Mouse (Mus musculus): ENCODE results near the gene Gm42878. TPM values are rescaled to one million over a fixed set of nuclear protein-coding genes. Genes with fewer than 3 reads are reported as not detected.

Gene Gm42878
- polyA plus RNA-seq, 1 experiment from 2014 or later = not detected

DNA sequence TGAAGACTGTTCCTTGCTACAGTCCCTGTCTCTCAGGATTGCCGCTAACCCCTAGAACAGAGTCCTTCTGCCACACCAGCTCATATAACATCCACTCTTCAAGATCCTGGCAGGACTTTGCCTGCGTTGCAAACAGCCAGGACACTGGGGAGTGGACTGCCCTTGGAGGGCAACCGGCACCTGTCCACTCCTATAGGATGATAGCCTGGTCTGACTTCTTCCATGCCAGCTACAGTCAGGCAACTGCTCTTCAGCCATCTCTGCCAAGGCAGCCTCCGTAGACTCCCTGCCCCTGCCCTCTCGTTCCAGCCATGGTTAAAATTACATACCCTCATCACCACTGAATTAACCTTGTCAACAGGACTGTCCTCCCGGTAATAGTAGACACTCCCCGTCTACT is 3.9 kb upstream of the Gm42878 start:
- Histone ChIP-seq H3K4me1 (peaks cover 13% of the 10 kb centered on the region), H3K27me3 (replicated peaks) (no peaks in the 10 kb centered on the region), H3K4me3 (no peak overlapping the region), H3K27ac (replicated peaks) (no peak overlapping the region), H3K36me3 (no peaks in the 10 kb centered on the region), H3K4me2 (no peak overlapping the region), H3K9ac (no peak overlapping the region), H3K9me3 (no peaks in the 10 kb centered on the region)
- 73% methylated on average over 7 of the region's 7 CpGs for WGBS
- no peak for ATAC-seq (ENCODE audit: extremely low read depth, insufficient number of reproducible peaks, low FRiP score, low TSS enrichment)

GRCm38 (mm10) chr5:121547084-121547483 is 1.8 kb upstream of the Gm42878 start:
- H3K27me3 ChIP-seq (replicated peaks) = no peaks in the 10 kb centered on the region
- no peak overlapping the region for H3K27ac ChIP-seq (replicated peaks)
- no peaks in the 10 kb centered on the region for H3K9me3 ChIP-seq
- H3K4me2 ChIP-seq = no peak overlapping the region
- H3K4me3 ChIP-seq = no peak overlapping the region
- H3K36me3 ChIP-seq = no peaks in the 10 kb centered on the region
- peaks cover 32% of the 10 kb centered on the region for H3K4me1 ChIP-seq
- no peak overlapping the region for H3K9ac ChIP-seq
- ATAC-seq (ENCODE audit: extremely low read depth, insufficient number of reproducible peaks, low FRiP score, low TSS enrichment) = no peak
- 89% methylated on average over 3 of the region's 3 CpGs for WGBS

GRCm38 (mm10) chr5:121546530-121546895 is 1.2 kb upstream of the Gm42878 start:
- H3K9ac ChIP-seq = peak overlapping the region; percentile 98
- H3K4me1 ChIP-seq = peaks cover 32% of the 10 kb centered on the region
- ATAC-seq (ENCODE audit: extremely low read depth, insufficient number of reproducible peaks, low FRiP score, low TSS enrichment) = no peak
- WGBS = 32% methylated on average over 6 of the region's 6 CpGs
- peak overlapping the region; percentile 97 for H3K4me2 ChIP-seq
- H3K9me3 ChIP-seq = no peaks in the 10 kb centered on the region
- H3K4me3 ChIP-seq = peak overlapping the region; percentile 100
- H3K27me3 ChIP-seq (replicated peaks) = no peaks in the 10 kb centered on the region
- peak overlapping the region; percentile 90 for H3K27ac ChIP-seq (replicated peaks)
- no peaks in the 10 kb centered on the region for H3K36me3 ChIP-seq

- peak; percentile 90 for ATAC-seq (ENCODE audit: extremely low read depth, insufficient number of reproducible peaks, low FRiP score, low TSS enrichment)
- no peaks in the 10 kb centered on the region for H3K27me3 ChIP-seq (replicated peaks)
Observed at GRCm38 (mm10) chr5:121545793-121546529, 679 bp upstream of the Gm42878 start, which contains the start of gene Mapkapk5. Gene Mapkapk5 (minus strand): TSS chr5:121545905.

DNA sequence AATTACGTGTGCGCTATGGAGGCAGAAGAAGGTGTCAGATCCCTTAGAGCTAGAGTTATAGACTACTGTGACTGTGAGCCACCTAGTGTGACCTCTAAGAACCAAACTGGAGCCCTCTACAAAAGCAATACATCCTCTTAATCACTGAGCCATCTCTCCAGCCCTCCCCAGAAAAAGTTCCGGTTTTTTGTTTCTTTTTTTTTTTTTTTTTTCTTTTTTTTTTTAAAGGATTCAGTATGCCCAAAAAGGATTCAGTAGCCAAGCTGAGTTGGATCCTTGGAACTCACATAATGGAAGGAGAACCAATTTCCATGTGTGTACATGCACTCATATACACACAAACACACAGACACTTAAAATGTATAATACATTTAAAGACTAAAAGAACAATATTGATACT is 1.9 kb downstream of the Gm42878 start:
- ATAC-seq (ENCODE audit: extremely low read depth, insufficient number of reproducible peaks, low FRiP score, low TSS enrichment) = no peak
- Histone ChIP-seq H3K9me3 (no peaks in the 10 kb centered on the region), H3K9ac (no peak overlapping the region), H3K4me1 (peaks cover 32% of the 10 kb centered on the region), H3K4me2 (no peak overlapping the region), H3K36me3 (peaks cover 9% of the 10 kb centered on the region; the same call in 1 of the 2 replicates), H3K4me3 (no peak overlapping the region), H3K27me3 (replicated peaks) (no peaks in the 10 kb centered on the region), H3K27ac (replicated peaks) (no peak overlapping the region)
- WGBS = 84% methylated on average over 3 of the region's 3 CpGs

More at GRCm38 (mm10) chr5:121545793-121546529, 679 bp upstream of the Gm42878 start, which contains the start of gene Mapkapk5:
- no peaks in the 10 kb centered on the region for H3K9me3 ChIP-seq
- peak within 1 kb of the TSS; percentile 90 for H3K27ac ChIP-seq (replicated peaks)
- peaks cover 32% of the 10 kb centered on the region for H3K4me1 ChIP-seq
- H3K4me3 ChIP-seq = peak within 1 kb of the TSS; percentile 100
- H3K36me3 ChIP-seq = no peaks in the 10 kb centered on the region
- 2% methylated on average over 55 of the region's 55 CpGs for WGBS
- peak within 1 kb of the TSS; percentile 97 for H3K4me2 ChIP-seq
- peak within 1 kb of the TSS; percentile 98 for H3K9ac ChIP-seq

- no peak overlapping the region for H3K27ac ChIP-seq (replicated peaks)
- no peaks in the 10 kb centered on the region for H3K9me3 ChIP-seq
- peaks cover 25% of the 10 kb centered on the region for H3K36me3 ChIP-seq
- no peak overlapping the region for H3K9ac ChIP-seq
- no peak overlapping the region for H3K4me2 ChIP-seq
- ATAC-seq (ENCODE audit: extremely low read depth, insufficient number of reproducible peaks, low FRiP score, low TSS enrichment) = no peak
- no peaks in the 10 kb centered on the region for H3K27me3 ChIP-seq (replicated peaks)
- WGBS = 85% methylated on average over 7 of the region's 7 CpGs
- no peak overlapping the region for H3K4me3 ChIP-seq
- H3K4me1 ChIP-seq = peaks cover 30% of the 10 kb centered on the region
Observed at GRCm38 (mm10) chr5:121541235-121541634, 4.0 kb downstream of the Gm42878 start.

DNA sequence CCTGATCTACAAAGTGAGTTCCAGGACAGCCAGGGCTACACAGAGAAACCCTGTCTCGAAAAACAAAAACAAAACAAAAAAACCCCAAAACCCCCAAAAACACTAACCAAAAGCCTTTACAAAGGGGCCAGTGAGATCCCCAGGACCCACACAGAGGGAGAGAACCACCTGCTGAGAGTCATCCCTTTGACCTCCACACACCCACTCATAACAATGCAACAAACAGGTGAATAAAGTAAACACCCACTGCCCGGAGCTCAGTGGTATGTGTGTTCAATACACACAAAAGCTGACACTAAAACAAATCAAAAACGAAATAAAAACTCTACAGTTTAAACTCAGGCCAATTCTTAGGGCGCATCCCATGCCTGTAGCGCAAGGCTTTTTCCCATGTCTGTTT is 5.2 kb downstream of the Gm42878 start:
- Histone ChIP-seq H3K9ac (no peak overlapping the region), H3K4me3 (no peak overlapping the region), H3K9me3 (no peaks in the 10 kb centered on the region), H3K36me3 (peaks cover 37% of the 10 kb centered on the region), H3K27me3 (replicated peaks) (no peaks in the 10 kb centered on the region), H3K27ac (replicated peaks) (no peak overlapping the region), H3K4me2 (no peak overlapping the region), H3K4me1 (peaks cover 29% of the 10 kb centered on the region)
- no peak for ATAC-seq (ENCODE audit: extremely low read depth, insufficient number of reproducible peaks, low FRiP score, low TSS enrichment)
- WGBS = 90% methylated on average over 5 of the region's 5 CpGs

DNA sequence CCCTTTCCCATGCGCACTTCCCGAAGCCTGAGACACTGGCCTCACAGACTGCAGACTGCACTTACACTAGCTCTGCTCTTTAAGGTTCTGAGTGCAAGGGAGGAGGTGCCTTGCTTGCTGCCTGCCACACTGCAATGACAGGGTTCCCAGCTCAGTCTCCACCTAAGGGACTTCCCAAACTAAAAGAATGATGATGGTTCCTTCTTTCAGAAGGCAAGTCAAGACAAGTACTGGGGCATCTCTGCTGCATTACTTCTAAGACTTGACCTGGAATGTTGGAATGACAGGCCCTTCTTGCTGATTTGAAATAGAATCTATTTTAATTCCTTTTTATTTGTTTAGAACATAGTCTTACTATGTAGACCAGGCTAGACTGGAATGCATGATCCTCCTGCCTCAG is 7.7 kb downstream of the Gm42878 start:
- no peak overlapping the region; the same call in 1 of the 2 replicates for H3K27ac ChIP-seq (replicated peaks)

DNA sequence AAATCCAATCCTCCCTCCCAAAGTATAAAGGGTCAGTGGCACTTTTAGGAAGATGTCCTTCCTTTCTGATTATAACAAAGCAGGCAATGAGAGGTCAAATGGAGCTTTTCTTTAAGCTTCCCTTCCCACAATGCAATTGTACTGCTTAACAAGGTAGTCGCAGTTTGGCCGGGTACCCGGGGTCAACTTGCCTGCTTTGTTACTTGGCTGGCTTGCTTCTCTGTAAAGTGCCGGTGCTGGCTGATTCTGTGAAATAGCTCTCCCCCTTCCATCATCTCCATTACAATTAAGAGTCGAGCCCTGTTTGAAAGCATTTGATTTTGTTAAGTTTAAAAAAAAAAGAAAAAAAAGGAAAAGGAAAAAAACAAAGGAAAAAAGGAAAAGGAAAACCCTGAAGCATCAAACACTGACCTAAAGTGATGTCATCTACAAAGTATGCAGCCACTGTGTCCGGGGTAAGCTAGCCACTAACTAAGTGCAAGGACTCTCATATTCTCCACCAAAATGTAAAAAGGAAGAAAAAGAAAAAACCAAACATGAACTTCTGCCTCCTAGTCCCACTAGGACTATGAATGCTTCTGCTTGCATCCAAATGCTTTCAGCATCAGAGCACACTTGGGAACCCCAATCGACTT is 8.2 kb downstream of the Gm42878 start:
- no peak for ATAC-seq (ENCODE audit: extremely low read depth, insufficient number of reproducible peaks, low FRiP score, low TSS enrichment)
- Histone ChIP-seq H3K9me3 (no peaks in the 10 kb centered on the region), H3K4me1 (peaks cover 5% of the 10 kb centered on the region), H3K4me3 (no peak overlapping the region), H3K36me3 (peaks cover 66% of the 10 kb centered on the region), H3K9ac (no peak overlapping the region), H3K4me2 (no peak overlapping the region), H3K27me3 (replicated peaks) (no peaks in the 10 kb centered on the region), H3K27ac (replicated peaks) (no peak overlapping the region)
- WGBS = 62% methylated on average over 7 of the region's 7 CpGs

More for the DNA sequence above, 7.7 kb downstream of the Gm42878 start:
- Histone ChIP-seq H3K9me3 (no peaks in the 10 kb centered on the region), H3K4me3 (no peak overlapping the region), H3K9ac (no peak overlapping the region), H3K27me3 (replicated peaks) (no peaks in the 10 kb centered on the region), H3K4me2 (no peak overlapping the region), H3K4me1 (peaks cover 10% of the 10 kb centered on the region), H3K36me3 (peaks cover 61% of the 10 kb centered on the region)
- 71% methylated on average over 2 of the region's 2 CpGs for WGBS
- no peak for ATAC-seq (ENCODE audit: extremely low read depth, insufficient number of reproducible peaks, low FRiP score, low TSS enrichment)

DNA sequence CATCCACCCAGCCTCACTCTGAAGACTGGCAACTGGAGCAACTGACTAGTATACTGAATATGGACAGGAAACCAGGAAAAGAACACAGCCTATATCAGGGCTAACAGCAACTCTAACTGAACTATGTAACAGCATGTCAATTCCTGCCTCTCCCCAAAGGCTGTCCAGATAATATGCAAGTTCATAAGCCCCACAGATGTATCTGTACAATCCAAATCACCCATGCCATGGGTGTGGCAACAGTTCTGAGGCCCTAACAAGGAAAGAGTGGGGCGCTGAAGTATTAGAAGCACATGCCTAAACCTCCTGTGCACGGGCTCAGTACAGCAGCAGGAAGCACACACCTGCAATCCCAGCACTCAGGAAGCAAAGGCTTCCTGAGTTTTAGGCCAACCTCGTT is 10.2 kb downstream of the Gm42878 start:
- Histone ChIP-seq H3K36me3 (peaks cover 83% of the 10 kb centered on the region), H3K4me1 (peaks cover 5% of the 10 kb centered on the region), H3K27me3 (replicated peaks) (no peaks in the 10 kb centered on the region), H3K4me3 (no peak overlapping the region), H3K9me3 (no peaks in the 10 kb centered on the region), H3K27ac (replicated peaks) (no peak overlapping the region), H3K4me2 (no peak overlapping the region), H3K9ac (no peak overlapping the region)
- no peak for ATAC-seq (ENCODE audit: extremely low read depth, insufficient number of reproducible peaks, low FRiP score, low TSS enrichment)
- 93% methylated on average over 3 of the region's 3 CpGs for WGBS

- Histone ChIP-seq H3K4me1 (peaks cover 5% of the 10 kb centered on the region), H3K4me2 (no peak overlapping the region), H3K36me3 (peaks cover 89% of the 10 kb centered on the region), H3K27ac (replicated peaks) (no peak overlapping the region), H3K4me3 (no peak overlapping the region), H3K9ac (no peak overlapping the region), H3K9me3 (no peaks in the 10 kb centered on the region), H3K27me3 (replicated peaks) (no peaks in the 10 kb centered on the region)
- ATAC-seq (ENCODE audit: extremely low read depth, insufficient number of reproducible peaks, low FRiP score, low TSS enrichment) = no peak
- WGBS = 92% methylated on average over 5 of the region's 5 CpGs
Observed at GRCm38 (mm10) chr5:121534521-121534920, 10.8 kb downstream of the Gm42878 start.

- ATAC-seq (ENCODE audit: extremely low read depth, insufficient number of reproducible peaks, low FRiP score, low TSS enrichment) = no peak
- Histone ChIP-seq H3K4me2 (no peak overlapping the region), H3K9me3 (no peaks in the 10 kb centered on the region), H3K36me3 (peaks cover 89% of the 10 kb centered on the region), H3K4me1 (no peaks in the 10 kb centered on the region), H3K27me3 (replicated peaks) (no peaks in the 10 kb centered on the region), H3K27ac (replicated peaks) (no peak overlapping the region), H3K9ac (no peak overlapping the region), H3K4me3 (no peak overlapping the region)
- WGBS = 60% methylated on average over 8 of the region's 8 CpGs
Observed at GRCm38 (mm10) chr5:121526961-121527360, 18.3 kb downstream of the Gm42878 start.
